Mouse (Mus musculus): Measurements from ENCODE around the gene Tars2. TPM values are rescaled to one million over a fixed set of nuclear protein-coding genes. Genes with fewer than 3 reads are reported as not detected.
"Not testable (repeated sequence)": the region's sequence is repeated elsewhere in the genome, so short reads cannot be mapped to it uniquely, and the experiment has no call there.

Tars2 gene
- total RNA-seq (2021), result 10 to 100 TPM; 25.9 to 26.9 TPM
- long read RNA-seq, experiment 1, transcript Tars2-201 (18 exons, 2,400 nt), result major isoform, 29 of 44 reads
- long read RNA-seq, experiment 1, partial matches to known transcripts, result 3 of 44 reads
- long read RNA-seq, experiment 1, other reads (novel, unspliced or antisense), result 6 of 44 reads
- long read RNA-seq, experiment 2, transcript Tars2-201 (18 exons, 2,400 nt), result major isoform, 30 of 41 reads
- long read RNA-seq, experiment 2, partial matches to known transcripts, result 2 of 41 reads
- long read RNA-seq, experiment 2, other reads (novel, unspliced or antisense), result 5 of 41 reads

DNA sequence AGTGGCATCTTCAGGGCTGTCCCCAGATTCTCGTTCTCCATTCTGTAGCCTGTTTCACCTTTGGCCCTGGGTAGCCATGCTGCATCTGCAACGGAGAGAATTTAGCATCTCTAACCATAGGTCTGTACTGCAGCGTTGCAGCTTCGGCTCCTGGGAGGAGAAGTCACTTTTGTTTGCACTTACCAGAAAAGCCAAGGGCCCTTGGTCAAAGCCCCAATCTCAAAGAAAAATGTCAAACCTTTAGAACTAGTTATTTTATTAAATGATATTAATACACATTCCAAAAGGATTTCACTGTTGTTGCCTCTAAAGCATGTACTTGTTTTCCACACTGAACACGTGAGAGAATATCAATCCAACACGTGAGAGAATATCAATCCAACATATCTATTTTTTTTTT is at the start of gene Tars2:
Gene Tars2 (minus strand): TSS at position 101 of the 400 bp plus-strand sequence.
- DNase-seq, result no peak

DNA sequence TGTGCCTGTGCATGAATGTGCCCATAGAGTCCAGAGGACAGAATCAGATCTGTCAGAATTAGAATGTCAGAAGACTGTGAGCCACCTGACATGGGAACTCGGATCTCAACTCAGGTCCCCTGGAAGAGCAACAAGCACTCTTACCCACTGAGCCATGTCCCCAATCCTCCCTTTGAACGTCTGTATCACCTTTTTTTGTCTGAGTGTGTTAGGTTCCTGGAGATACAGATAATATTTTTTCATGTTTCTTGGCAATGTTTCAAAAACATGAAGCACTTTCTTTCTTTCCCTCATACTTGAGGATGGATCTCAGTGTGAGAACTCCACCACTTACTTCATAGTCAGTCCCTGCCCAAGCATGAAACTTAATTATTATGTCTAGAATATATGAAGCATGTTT is 48.4 kb upstream of the Tars2 start:
- no peak for DNase-seq

DNA sequence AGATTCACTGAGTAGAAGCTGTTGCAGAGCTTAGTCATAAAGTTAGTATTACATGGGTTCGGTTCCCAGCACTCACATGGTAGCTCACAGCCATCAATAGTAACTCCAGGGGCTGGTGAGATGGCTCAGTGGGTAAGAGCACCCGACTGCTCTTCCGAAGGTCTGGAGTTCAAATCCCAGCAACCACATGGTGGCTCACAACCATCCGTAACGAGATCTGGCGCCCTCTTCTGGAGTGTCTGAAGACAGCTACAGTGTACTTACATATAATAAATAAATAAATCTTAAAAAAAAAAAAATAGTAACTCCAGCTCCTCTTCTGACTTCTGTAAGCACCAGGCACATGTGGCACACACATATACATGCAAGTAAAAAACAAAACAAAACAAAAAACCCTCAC is 47.6 kb upstream of the Tars2 start:
- DNase-seq, result not testable (repeated sequence)

DNA sequence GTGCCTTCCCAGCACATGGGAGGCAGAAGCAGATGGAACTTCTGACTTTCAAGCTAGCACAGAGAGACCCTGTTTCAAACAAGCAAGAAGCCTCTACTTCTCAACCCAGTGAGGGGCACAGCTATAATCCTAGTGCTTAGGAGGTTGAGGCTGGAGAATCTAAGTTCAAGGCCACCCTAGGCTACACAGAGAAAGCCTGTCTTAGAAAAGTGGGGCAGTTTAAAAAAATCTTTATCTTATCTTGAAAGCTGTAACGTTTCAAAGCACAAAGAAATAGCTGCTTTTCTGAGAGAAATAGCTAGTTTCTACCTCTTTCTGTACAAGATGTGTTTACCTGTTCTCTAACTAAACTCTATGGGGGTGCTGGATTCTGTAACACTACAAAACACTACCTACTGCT is 46.7 kb upstream of the Tars2 start:
- DNase-seq, result no peak

DNA sequence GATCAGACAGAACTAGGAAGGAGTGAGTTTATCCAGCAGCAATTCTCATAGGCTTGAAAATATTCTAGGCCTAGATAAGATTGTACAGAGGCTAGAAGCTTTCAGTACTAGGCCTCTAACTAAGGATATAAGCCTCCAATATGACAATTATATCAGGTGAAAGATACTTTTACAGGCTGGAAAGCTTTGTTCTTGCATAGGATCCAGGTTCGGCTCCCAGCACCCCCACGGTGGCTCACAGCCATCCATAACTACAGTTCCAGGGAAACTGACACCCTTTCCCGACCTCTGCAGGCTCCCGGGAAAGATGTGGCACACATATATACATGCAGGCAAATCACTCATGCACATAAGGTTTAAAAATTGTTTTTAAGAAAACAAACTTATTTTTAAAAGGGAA is 43.8 kb upstream of the Tars2 start:
- DNase-seq, result no peak

DNA sequence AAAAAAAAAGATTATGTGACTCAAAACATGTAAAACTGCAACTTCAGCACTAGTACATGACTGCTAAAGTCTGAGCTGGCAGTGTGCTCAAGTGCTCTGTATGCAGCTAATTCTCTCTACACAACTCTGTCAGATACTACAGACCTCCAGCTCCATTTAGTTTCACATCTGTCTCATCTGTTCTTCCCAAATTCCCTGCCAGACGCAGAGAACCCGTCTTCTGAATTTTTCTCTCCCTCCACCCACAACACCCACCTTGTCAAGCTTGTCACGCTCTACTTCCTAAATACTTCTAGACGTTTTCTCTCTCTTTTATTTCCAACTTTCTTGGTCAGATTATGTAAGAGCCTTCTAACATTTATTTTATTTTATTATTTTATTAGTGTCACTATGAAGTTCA is 38.8 kb upstream of the Tars2 start:
- no peak for DNase-seq

DNA sequence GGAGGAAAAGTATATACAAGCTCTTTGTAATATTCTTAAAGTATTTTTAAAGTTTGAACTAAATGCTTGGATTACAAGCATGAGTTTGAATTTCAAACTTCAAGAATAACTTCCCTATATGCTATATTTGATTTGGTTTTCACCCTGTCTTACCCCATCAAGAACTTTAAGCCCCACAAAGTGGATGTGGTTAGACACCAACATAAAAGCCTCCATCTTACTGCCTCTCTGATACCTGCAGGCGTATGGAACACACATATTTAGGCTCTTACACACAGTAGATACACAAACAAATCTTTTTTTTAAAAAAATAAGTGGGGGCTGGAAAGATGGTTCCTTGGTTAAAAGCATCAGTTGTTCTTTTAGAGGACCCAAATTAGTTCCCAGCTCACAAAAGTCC is 34.3 kb upstream of the Tars2 start:
- DNase-seq, result no peak

DNA sequence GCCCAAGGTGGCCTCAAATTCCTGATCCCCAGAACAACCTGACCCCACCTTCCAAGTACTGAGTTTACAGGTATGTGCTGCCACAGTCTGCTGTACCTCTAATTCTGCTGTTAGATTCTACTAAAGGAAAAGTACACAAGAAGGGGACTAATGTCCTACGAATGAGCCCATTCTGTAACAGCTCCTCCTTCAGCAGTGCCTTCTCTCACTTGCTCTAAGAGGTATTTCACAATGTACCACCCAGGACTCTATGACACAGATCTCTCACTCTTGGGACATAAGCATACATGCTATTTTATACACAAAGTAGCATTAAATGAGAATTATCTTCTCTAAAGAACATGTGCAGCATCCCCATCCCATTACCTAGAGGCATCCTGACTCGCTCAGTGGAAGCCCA is 33.7 kb upstream of the Tars2 start:
- no peak for DNase-seq

DNA sequence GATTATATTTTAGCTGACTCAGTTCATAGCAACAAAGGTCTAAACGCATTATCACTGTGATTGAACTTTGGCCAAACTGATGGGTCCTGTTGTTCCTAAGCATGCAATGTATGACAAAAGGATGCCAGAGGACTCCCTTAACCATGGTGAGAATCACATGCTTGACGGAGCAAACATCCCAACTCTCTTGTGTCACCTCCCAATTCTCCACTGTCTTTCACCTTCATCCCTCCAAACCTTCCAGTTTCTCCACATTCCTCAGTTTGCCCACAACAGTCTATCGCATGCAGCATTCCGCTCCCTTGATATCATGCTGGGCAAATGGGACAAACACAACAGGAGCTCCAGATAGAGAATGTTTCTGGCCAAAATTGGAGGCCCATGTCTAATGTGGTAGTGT is 25.5 kb upstream of the Tars2 start:
- no peak for DNase-seq

DNA sequence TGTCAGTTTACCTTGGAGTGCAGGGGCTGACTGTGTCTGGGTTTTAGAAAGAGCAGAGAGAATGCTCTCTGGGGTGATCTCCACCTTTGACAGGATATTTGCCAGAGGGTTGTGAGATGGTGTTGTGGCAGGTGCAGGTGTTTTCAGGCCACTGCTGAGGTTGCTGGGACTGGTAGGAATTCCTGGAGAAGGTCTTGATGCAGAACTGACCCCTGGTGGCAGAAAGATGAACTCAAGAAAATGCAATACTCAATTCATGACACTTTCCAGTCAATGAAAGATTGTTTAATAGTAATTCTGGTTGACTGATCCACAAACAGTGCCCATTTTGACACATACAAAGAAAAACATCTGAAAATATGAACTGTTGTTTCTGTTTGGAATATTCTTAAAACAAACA is 12.0 kb upstream of the Tars2 start:
- DNase-seq, result no peak

DNA sequence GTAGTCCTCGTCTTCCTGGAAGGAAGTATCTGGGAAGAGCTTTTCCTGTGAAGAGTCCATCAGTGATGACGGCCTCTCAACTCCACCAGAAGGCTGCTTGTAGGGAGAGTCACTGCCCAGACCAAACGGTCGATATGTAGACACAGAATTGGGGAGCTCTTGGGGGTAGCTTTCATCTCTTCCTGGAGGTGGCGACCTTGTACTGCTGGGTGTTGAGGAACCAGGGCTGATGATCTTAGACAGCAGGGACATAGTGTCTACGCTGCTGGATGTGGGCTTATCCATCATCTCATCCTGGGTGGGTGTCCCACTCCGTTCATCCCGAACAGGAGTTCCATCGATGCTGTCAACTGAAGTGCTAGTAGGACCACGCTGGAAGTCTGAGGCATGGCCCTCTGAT is 5.5 kb upstream of the Tars2 start:
- no peak for DNase-seq

DNA sequence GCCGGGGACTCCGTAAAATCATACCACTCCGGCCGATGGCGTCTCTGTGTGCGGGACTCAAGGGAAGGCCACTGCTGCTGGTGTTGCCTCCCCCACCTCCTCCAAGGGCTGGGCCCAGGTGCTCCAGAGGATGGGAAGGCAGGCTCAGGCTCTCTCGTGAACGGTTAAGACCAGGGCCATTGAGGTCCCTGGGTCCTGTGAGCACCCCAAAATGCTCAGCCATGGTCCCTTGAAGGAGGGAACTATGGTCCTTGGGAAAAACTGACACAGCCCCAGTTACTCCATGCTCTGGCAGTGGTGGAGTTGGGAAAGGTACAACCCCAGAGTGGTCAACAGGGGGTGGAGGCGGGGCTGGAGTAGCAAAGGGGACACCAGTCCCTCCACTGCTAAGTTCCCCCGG is 3.8 kb upstream of the Tars2 start:
- no peak for DNase-seq

DNA sequence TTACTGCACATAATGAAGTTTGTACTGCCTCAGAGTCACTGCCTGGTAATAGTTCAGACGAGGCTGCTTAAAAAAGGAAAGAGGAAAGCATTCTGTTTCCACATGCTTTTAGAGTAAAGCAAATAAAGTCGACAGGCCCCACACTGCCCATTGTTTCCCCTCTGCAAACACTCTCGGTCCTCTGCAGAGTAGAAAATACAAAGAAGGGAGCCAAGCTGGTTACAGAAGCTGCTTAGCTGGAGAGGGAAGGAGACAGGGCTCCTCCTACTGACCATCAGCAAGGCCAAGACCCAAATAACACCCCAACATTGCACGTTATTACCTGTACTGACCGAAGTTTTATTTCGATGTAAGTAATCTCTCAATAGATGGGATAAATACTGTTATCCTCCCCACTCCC is 3.0 kb upstream of the Tars2 start:
- DNase-seq, result no peak

DNA sequence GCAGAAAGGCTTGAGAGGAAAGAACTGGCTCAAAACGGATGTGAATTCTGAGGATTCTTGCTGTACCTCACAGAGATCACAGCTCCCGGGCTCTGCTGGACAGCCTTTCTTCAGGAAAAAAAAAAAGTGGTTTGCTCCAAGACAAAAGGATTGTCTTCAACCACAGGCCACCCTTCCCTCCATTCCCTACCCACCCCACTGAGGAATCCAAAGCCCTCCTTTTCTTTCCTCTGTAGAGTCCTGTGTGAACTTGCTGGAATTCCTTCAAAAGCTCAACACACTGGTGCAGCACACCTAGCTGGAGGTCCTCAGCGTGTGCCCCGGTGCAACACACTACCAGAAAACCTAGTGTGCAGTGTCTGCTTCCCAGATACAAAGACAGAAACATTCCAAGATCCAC is 1.8 kb upstream of the Tars2 start:
- DNase-seq, result no peak

DNA sequence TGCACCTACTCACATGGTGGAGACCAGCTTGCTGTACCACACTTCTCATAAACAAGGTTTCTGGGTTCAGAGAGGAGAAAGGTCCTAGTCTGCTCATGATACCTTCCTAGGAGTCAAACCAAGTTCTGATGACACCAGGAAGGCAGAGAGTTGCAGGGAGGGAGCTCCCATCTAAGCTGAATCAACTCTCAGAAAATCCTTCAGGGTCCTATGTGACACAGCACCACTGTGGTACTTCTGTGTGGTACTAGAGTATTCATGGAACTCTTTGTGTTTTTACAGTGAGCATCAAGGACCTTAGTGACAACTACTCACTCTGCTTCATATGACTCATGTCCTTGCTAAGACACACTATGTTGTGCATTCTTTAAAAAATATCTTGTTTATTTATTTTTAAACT is 650 bp upstream of the Tars2 start:
- DNase-seq, result no peak

DNA sequence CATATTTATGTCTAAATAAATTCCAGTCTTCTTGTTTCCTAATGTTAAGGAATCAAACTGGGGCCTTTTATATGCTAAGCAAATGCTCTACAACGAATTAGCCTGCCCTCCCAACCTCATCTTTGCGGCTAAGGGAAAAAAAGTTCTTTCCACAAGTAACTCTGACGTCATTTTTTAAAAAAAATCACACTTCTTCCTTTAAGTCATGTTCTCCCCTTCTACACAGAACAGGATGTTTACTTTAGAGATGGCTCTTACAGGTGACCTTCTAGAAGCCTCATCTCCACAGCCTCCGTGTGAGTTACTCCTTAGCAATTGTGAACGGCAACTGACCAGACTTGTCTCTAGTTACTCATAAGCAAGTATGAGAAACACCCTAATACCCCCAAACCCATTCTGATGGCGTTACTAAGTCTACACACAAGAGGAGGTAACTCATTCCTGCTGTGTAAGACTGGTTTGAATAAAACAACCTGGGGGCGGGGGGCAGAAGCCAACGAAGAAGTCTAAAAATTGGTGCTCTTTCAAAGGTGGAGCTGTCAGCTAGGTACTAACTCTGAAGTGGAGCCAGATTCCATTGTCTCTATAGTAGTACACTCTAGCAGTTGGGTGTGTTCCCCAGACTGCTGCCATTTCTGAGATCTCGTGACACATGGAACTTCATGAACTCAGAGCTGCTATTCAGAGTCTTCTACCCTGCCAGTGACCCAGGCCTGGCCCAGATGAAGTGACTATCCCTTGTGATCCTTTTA is 1.4 kb downstream of the Tars2 start:
- DNase-seq, result no peak

DNA sequence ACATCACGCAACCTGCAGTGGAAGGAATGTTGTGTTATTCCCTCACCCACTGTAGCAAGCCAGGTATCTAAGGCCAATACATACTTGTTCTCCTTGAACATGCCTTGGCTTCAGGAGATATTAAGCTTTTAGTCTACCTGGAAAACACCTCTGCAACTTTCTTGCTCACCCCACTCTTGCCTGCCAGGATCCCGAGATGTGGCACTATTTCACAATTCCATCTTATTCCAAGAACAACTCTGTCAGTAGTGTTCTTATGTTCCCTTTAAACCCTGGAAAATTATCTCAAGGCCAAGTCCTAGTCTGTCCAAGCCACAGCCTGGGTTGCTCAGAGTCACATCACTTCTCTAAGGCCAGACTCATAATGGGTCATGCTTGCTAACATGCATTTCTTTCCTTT is 3.2 kb downstream of the Tars2 start:
- no peak for DNase-seq

DNA sequence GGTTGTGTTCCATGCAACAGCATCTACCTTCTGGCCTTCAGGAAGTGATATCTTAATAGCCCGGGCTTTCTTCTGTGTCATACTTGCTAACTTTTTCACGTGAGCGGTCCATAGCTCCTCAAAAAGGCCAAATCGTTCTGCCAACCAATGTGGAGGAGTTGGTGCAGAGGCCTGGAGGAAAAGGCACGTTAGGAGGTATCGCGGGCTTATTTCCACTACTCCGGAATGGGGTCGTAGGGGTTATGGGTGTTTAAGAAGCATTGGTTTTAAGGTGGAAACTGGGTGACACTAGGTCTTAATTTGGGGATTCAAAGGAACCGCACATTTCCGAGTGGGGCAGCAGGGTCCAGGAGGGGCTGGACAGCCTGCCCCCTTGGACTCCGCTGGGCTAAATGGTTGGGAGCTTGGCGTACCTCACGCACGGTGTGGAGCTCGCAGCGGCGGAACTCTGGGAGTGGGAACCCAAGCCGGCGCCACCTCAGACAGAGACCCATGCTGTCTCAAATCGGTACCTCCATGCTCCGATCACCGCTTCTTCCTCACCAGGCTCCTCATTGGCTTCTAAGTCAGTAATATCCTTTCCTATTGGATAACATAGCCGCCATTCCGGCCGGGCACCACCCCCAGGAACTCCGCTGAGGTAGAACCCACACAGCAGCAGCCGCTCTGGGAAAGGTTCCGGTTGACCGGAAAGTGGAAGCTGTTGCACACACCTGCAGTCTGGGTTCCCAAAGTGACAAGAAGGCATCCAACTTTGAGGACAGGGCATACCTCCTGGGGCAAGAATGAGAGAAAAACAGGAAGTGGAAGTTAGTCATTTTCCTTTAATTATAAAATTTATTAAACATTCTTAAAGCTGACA is 5.4 kb downstream of the Tars2 start:
- DNase-seq, result peak; percentile 93

DNA sequence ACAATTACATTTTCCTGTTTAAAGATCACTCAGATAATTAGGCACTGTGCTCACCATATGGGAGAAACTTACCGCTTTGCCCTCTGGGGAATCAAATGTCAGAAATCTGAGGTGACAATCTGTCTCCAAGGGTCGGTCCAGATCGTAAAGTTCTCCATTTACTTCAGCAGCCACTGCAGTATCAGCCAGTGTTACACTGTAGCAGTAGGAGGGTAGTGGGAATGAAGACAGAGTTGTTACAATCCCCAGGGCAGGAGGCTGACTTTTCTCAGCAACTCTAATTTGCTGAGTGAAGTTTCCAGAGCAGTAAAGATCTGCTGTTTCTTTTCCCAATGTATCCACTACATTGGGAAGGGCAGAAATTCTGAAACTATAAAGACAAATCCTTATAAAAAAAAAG is 7.1 kb downstream of the Tars2 start:
- DNase-seq, result no peak

DNA sequence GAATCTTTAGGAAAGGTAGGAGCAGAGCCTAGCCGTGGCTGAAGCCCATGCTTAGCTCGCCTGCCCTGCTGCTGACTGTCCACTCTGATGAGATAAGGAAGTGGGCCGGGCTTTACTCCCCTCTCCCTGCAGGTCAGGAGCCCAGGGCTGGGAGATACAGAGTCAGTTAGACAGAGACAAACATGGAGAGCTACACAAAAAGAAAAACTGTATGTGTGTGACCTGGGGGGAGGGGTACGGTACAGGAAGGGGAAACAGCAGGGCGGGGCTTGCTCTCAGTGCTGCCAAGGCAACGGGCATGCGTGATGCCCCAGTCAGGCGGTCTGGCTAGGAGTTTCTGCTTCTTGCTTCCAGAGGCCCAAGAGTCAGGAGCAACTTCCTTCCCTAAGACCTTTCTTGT is 19.6 kb downstream of the Tars2 start:
- no peak for DNase-seq

DNA sequence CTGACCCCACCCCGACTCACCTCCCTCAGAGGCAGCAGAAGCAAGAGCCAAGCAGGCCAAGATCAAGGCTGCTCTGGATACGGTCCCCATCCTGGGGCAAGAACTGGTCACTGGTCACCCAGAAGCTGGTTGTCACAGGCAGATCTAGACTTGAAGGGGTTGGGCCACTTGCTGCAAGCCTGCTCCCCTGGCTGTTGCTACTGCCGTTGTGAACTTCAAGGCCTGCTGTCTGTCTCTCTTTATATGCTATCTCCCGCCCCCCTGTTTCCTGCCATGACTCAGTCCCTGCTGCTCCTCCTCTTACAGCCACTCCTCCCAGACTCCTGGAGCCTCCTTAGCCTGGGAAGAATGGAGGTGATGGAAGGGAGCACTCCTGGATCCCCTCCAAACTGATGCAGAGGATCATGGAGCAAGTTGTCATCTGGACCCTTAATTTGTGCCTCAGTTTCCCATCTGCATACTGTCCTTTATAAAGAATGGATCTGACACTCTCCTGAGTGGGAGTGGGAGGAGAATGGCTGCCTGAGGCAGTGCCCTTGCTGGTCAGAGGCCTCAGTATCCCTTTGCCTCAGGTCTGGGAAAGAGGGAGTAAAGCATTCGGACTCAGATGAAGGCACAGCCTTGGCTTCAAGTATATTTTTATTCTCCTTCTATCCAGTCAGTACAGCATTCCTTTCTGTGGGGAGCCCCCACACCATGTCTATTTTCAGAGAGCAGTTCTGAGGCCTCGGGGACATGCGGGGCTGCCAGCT is 20.5 kb downstream of the Tars2 start, which contains the start of gene Ecm1:
Gene Ecm1 (minus strand): TSS at position 217 of the 752 bp plus-strand sequence.
- DNase-seq, result peak; percentile 54

DNA sequence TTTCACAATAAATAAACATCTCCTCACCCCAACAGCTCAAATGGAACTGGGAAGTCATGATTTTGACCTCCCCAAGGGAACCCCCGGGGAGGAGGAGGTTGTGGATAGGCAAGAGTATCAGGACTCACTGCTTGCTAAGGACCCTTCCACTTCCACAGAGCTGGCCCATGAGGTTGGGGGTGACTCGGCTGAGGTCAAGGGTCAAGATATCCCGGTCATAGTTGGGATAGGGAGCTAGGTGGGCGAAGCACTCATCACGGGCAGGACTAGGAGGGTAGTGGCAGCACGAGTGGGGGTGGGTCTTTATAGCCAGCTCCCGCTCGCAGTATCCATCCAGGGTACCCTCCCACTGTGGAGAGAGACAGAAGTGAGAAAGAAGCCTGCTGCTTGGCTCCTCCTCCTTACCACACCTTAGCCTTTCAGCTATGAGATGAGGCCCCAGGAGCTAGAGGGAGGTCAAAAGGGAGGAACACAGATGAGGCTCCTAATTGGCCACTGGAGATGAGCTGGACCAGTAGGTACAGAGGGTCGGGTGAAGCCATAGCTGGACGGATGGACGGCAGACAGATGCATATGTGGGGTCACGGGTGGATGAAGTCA is 24.8 kb downstream of the Tars2 start:
- no peak for DNase-seq
